Mouse (Mus musculus) G1E (cell line): Measurements from ENCODE around the gene Mrpl2.

Experiments
- CTCF ChIP-seq: IDR thresholded peaks from 2 replicates; pipeline ENCODE4 v1.5.1; 2012; ENCODE audit warnings: low read depth, low read length, inconsistent platforms, mixed read lengths
- GATA1 ChIP-seq: IDR thresholded peaks from 2 replicates; pipeline ENCODE4 v1.6.1; 2012; ENCODE audit warnings: borderline replicate concordance, low read length, inconsistent platforms, mixed read lengths
- GATA2 ChIP-seq: IDR thresholded peaks from 2 replicates; pipeline ENCODE4 v1.6.1; 2012; ENCODE audit warnings: low read depth, low read length, inconsistent platforms, borderline replicate concordance
- POLR2AphosphoS5 ChIP-seq: IDR thresholded peaks from 2 replicates; pipeline ENCODE4 v1.6.1; 2012; ENCODE audit warnings: low read depth, low read length, inconsistent platforms; ENCODE audit not compliant: insufficient replicate concordance
- TAL1 ChIP-seq: conservative IDR thresholded peaks from 2 replicates; pipeline ENCODE4 v1.6.1; 2012; ENCODE audit warnings: low read depth, low read length, inconsistent platforms, mixed read lengths

- no peak for TF ChIP-seq CTCF
- TF ChIP-seq TAL1 = no peak
- TF ChIP-seq POLR2AphosphoS5 = no peak
- TF ChIP-seq GATA1 = no peak
- TF ChIP-seq GATA2 = no peak
These were observed 6.1 kb upstream of the Mrpl2 start for GRCm38 (mm10) chr17:46639929-46640328.
